Comparison of ENCODE assay signal across 24 mouse cellular contexts in genomic region chr10:10656621-10657020, GRCm38 (mm10). TPM values are rescaled to one million over a fixed set of nuclear protein-coding genes. Genes with fewer than 3 reads are reported as not detected.
"Had no signal": no experiment of that assay in that cellular context is flagged by ENCODE, and none has a peak within 500 bp of the region (broad histone marks: within the 10 kb centered on the region; RNA-seq: fewer than 3 reads in every experiment).

No protein-coding gene starts in this region.

- DNase-seq: gastrocnemius, postnatal 14 days; gastrocnemius, postnatal 36 days; heart, adult 11 months; heart, adult 2 months; heart, postnatal 14 days; heart, postnatal 36 days; kidney, adult 11 months; kidney, adult 2 months; kidney, adult 9 months; kidney, postnatal 14 days; kidney, postnatal 36 days; layer of hippocampus, adult 9-11 months; layer of hippocampus, postnatal 36 days had no signal

RNA-seq across cellular contexts. Expression of gene Gm10944, which starts 24.5 kb away (rescaled TPM):
- total RNA-seq: gastrocnemius, adult 18-20 months; gastrocnemius, adult 8-10 months; gastrocnemius, postnatal 14 days; gastrocnemius, postnatal 36 days; heart, adult 2 months; heart, postnatal 14 days; heart, postnatal 36 days; hematopoietic stem cell, adult 5-6 weeks; layer of hippocampus, adult 18-20 months; layer of hippocampus, adult 8-10 months; layer of hippocampus, postnatal 14 days; layer of hippocampus, postnatal 36 days; left cerebral cortex, adult 18-20 months; left cerebral cortex, adult 8-10 months; left cerebral cortex, postnatal 10 days; left cerebral cortex, postnatal 25 days; liver, adult 2 months had no signal
